Mouse (Mus musculus): ENCODE results near the gene Col6a4.

The Col6a4 gene

GRCm38 (mm10) chr9:106096683-106097082, at the start of gene Col6a4:
Col6a4 (minus strand) TSS chr9:106096783.
- no peak for DNase-seq (ENCODE audit: low read depth, low spot score)

GRCm38 (mm10) chr9:106145582-106145981, 49.0 kb upstream of the Col6a4 start:
- DNase-seq (ENCODE audit: low read depth, low spot score): no peak

GRCm38 (mm10) chr9:106144176-106144575, 47.6 kb upstream of the Col6a4 start:
- DNase-seq (ENCODE audit: low read depth, low spot score): no peak

- no peak for DNase-seq (ENCODE audit: low read depth, low spot score)
Observed at GRCm38 (mm10) chr9:106141955-106142354, 45.4 kb upstream of the Col6a4 start.

GRCm38 (mm10) chr9:106139763-106140162, 43.2 kb upstream of the Col6a4 start:
- no peak for DNase-seq (ENCODE audit: low read depth, low spot score)

DNA sequence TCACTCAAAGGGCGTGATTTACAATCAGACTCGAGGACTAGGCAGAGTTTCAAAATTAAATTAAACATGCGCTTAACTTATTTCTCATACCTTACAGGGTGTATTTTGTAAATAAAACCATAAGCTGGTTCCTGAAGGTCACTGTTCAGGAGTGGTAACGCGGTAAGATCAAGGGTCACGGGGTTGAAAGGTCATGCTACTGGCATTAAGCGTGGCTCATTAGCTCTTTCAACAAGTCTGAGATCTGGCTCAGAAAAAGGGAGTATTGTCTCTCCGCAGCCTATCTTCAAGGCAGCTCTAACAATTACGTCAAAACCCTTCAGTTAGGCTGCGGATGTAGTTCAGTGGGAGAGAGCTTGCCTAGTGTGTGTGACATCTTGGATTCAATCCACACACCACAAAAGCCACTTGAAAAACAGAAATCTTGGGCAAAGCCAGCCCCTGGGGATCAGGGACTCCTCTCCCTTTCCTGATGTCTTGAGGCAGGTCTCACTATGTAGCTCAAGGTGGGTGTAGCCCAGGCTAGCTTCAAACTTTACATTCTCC, 41.2 kb upstream of the Col6a4 start:
- DNase-seq (ENCODE audit: low read depth, low spot score): no peak

- no peak for DNase-seq (ENCODE audit: low read depth, low spot score)
Observed at GRCm38 (mm10) chr9:106130250-106130649, 33.7 kb upstream of the Col6a4 start.

DNA sequence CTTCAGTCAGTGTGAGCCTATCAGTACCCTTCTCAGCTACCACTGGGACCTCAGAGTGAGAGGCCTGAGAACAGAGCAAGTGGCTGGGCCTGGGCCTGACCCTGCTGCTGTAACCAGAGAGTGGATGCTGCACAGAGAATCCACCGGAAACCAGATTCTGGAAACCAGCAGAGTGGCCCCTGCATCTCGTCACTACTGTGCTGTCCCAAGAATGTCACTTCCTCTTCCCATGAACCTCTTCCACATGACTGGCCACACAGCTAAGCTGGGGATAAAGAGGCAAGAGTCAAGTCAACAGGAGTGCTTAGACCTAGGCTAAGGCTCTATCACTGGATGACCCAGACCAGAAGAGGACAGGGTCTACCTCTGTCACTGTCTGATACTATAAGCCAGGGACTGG, 32.5 kb upstream of the Col6a4 start:
- no peak for DNase-seq (ENCODE audit: low read depth, low spot score)

GRCm38 (mm10) chr9:106126786-106127251, 30.2 kb upstream of the Col6a4 start:
- peak; percentile 87 for DNase-seq (ENCODE audit: low read depth, low spot score)

DNA sequence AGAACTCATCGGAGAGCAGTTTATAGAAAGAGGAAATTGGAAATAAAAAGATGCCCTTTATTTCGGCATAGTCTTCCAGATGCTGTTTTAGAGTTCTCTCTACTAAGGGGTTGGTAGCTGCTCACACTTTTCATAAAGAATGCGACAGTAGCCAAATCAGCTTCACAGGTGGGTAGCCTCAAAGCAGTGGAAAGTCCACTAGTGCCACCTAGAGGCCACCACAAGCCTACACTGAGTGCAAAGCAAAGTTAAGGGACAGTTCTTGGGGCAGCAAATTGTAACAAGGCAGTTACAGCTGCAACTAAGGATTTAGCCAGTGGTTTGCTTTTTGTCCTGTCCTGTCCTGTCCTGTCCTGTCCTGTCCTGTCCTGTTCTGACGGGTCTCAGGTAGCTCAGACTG, 27.0 kb upstream of the Col6a4 start:
- peak; percentile 50 for DNase-seq (ENCODE audit: low read depth, low spot score)

- no peak for DNase-seq (ENCODE audit: low read depth, low spot score)
Observed at GRCm38 (mm10) chr9:106119075-106119474, 22.5 kb upstream of the Col6a4 start.

DNA sequence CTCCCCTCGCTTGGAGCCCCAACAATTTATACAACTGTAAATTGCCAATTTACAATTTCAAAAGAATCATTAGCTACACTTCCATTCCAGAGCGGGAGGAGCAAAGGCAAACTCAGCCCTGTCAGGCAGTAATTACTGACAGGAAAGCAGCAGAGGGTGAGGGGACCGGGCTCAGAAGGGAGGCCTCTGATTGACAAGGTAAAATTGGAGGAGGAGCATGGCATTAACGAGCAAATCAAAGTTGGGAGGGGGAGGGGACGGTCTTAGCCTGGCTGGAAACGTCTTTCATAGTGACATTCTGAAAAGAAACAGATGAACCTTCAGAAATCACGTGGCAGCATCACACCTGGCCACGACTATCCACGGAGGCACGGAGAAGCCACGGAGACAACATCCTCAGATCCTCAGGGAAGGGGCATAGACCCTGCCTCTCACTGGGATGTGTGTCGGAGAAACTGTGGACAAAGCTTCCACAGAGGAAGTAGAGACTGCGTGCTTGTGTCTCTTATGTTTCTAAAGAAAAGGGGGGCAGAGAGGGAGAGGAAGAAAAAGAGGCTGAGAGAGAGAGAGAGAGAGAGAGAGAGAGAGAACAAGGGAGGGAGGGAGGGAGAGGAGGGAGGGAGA, 19.3 kb upstream of the Col6a4 start:
- peak; percentile 37 for DNase-seq (ENCODE audit: low read depth, low spot score)

GRCm38 (mm10) chr9:106112770-106113423, 16.3 kb upstream of the Col6a4 start:
- DNase-seq (ENCODE audit: low read depth, low spot score): peak; percentile 82

GRCm38 (mm10) chr9:106106241-106106640, 9.7 kb upstream of the Col6a4 start:
- DNase-seq (ENCODE audit: low read depth, low spot score): no peak

DNA sequence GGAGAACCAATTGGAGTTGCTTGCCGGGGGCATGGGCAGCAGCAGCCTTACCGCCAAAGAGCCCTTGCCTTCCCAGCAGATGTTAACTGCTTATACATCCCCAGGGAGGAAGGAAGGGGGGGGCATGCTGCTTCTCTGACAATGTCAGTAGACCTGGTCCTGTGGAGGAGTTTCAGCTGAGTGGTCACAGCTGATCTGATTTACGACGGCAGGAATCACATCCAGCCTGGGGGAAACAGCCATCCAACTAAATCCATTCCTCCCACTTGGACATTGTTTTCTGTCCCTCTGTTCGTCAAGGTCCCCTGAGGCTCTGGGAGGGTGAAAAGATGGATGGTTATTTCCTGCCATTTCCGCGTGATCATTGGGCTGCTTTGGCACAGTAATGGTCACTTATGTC, 7.8 kb upstream of the Col6a4 start:
- peak; percentile 55 for DNase-seq (ENCODE audit: low read depth, low spot score)

DNA sequence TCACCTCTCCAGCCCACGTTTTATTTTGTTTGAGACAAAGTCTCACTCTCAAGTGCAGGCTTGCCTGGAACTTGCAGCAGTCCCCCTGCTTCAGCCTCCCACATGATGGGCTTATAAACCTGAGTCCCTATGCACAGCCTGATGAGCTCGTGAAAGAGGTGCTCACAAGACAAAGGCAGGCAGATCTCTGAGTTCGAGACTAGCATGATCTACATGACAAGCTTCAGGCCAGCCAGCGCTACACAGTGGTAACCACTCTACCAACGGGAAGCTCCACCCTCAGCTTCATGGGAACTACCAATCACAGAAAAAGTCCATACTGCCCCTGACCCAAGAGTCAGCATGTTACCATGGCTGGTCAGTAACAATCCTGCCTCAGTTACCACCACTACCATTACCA, 4.6 kb upstream of the Col6a4 start:
- no peak for DNase-seq (ENCODE audit: low read depth, low spot score)

DNA sequence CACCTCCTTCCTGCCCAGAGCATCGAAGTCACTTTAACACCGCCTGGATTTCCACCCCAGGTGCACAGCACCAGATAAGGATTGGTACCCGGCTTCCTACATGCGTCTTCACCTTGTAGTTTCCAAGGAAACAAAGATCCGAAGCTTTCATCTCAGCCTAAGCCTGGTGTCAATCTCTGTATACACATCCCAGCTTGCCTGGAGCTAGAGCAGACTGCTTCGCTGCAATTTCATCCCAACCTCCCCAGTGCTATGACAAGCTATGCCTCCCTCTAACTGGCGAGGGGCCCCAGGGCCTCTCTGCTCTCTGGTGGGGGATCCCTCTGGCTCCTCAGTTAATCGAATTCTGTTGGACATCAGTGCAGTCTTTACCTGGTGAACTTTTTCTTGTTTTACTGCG, 3.7 kb upstream of the Col6a4 start:
- DNase-seq (ENCODE audit: low read depth, low spot score): no peak

- no peak for DNase-seq (ENCODE audit: low read depth, low spot score)
Observed at GRCm38 (mm10) chr9:106099379-106100021, 2.9 kb upstream of the Col6a4 start.

DNA sequence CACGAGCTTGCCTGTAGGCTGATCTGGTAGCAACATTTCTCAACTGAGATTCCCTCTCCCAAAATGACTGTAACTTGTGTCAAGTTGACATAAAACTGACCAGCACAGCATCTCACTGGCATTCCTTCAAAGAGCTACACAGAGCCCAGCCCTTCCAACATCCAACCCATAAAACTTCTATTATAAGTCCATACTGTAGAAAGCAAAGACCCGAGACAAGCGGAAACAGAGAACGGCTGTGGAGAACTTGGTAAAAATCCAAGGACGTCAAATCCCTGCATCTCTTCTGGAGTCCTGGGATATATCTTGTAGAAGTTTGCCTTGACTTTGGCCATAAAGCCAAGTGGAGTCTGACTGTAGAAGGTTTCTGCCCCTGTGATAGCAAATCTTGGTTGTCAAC, 15.1 kb downstream of the Col6a4 start:
- DNase-seq (ENCODE audit: low read depth, low spot score): no peak

DNA sequence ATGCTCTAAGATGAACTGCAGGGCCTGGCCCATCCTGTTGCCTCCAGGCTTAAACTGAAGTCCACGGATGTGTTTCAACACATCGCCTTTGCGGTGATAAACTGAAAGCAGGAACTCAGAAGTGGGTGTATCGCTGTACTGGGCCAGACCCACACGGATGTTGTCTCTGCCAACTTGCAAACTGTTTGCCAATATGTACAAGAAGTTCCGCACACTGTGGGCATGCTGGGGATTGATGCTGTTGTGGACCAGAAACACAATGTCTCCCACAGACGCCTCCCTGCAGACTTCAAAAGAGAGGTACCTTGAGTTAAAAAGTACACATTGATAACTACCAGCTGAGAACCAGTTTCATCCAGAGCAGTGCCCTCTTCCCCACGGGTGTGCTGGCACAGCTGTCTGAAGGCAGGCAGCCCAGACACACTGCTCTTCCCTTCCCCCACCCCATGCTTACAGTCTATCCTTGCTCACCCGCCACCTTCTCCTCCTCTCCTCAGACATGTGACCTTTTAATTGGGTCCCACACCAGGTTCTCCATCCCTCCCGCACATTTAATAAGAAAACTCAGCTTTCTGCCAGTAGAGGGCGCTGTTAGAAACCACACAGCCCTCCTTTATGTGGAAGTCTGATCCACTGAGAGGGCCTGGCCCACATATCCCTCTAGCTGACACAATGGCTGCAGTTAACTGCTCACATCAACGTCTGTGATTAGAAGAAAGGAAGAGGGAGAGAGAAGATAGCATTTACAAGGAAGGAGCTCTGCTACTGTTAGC, 16.1 kb downstream of the Col6a4 start:
- peak; percentile 62 for DNase-seq (ENCODE audit: low read depth, low spot score)

DNA sequence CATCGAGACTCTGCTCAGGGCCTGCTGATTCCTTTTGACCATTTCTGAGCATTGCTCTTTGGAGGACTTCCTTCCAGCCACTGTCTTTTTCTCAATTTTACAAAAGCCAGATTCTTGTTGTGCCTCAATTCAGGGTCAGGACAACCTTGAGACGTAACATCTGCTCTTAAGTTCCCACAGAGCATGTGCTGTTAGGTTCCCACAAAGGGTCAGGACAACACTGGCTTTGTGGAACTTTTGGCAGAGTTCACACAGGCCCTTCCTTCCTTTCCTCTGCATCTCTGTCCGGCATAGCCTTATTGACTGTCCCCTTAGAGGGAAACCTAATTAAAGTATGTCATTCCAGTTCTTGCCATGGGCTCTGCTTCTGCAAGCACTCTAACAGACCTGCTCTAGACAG, 18.6 kb downstream of the Col6a4 start:
- no peak for DNase-seq (ENCODE audit: low read depth, low spot score)

- no peak for DNase-seq (ENCODE audit: low read depth, low spot score)
Observed at GRCm38 (mm10) chr9:106076234-106076633, 20.3 kb downstream of the Col6a4 start.

All from mesoderm, embryonic 11.5 days (tissue).